Mouse (Mus musculus): ENCODE results near the gene Map2k2. TPM values are rescaled to one million over a fixed set of nuclear protein-coding genes. Genes with fewer than 3 reads are reported as not detected.

Gene Map2k2
- polyA plus RNA-seq, 1 experiment, result 61.3 TPM

GRCm38 (mm10) chr10:81151261-81151660 lies 45.5 kb downstream of the Map2k2 start:
- H3K4me1 ChIP-seq (ENCODE audit: control insufficient read depth, insufficient read depth, low read length), result 0 out of 2 replicates have a peak, but pooled peaks cover 4% of the 10 kb centered on the region
- no peak overlapping the region for H3K4me3 ChIP-seq (ENCODE audit: insufficient read depth, low read length)
- TF ChIP-seq CTCF (IDR thresholded peaks at IDR 0.05; ENCODE audit: borderline replicate concordance, insufficient read depth, low read length) (no peak), POLR2A (IDR thresholded peaks at IDR 0.05; ENCODE audit: low read depth, low read length) (no peak)
- H3K27ac ChIP-seq (ENCODE audit: insufficient read depth, low read length), result no peak overlapping the region

- H3K4me1 ChIP-seq (ENCODE audit: control insufficient read depth, insufficient read depth, low read length), result no peaks in the 10 kb centered on the region
- no peak overlapping the region for H3K4me3 ChIP-seq (ENCODE audit: insufficient read depth, low read length)
- no peak overlapping the region for H3K27ac ChIP-seq (ENCODE audit: insufficient read depth, low read length)
- TF ChIP-seq CTCF (IDR thresholded peaks at IDR 0.05; ENCODE audit: borderline replicate concordance, insufficient read depth, low read length), result no peak
- TF ChIP-seq POLR2A (IDR thresholded peaks at IDR 0.05; ENCODE audit: low read depth, low read length), result no peak
Observed at GRCm38 (mm10) chr10:81152609-81153008, 46.9 kb downstream of the Map2k2 start.

GRCm38 (mm10) chr10:81154313-81154712 lies 48.6 kb downstream of the Map2k2 start:
- H3K4me1 ChIP-seq (ENCODE audit: control insufficient read depth, insufficient read depth, low read length), result no peaks in the 10 kb centered on the region
- no peak overlapping the region for H3K27ac ChIP-seq (ENCODE audit: insufficient read depth, low read length)
- H3K4me3 ChIP-seq (ENCODE audit: insufficient read depth, low read length), result no peak overlapping the region
- TF ChIP-seq POLR2A (IDR thresholded peaks at IDR 0.05; ENCODE audit: low read depth, low read length) (no peak), CTCF (IDR thresholded peaks at IDR 0.05; ENCODE audit: borderline replicate concordance, insufficient read depth, low read length) (no peak)

GRCm38 (mm10) chr10:81154736-81155135 lies 49.0 kb downstream of the Map2k2 start:
- Histone ChIP-seq H3K27ac (ENCODE audit: insufficient read depth, low read length) (no peak overlapping the region), H3K4me3 (ENCODE audit: insufficient read depth, low read length) (no peak overlapping the region), H3K4me1 (ENCODE audit: control insufficient read depth, insufficient read depth, low read length) (no peaks in the 10 kb centered on the region)
- no peak for TF ChIP-seq CTCF (IDR thresholded peaks at IDR 0.05; ENCODE audit: borderline replicate concordance, insufficient read depth, low read length)
- TF ChIP-seq POLR2A (IDR thresholded peaks at IDR 0.05; ENCODE audit: low read depth, low read length), result no peak

- Histone ChIP-seq H3K27ac (ENCODE audit: insufficient read depth, low read length) (no peak overlapping the region), H3K4me1 (ENCODE audit: control insufficient read depth, insufficient read depth, low read length) (no peaks in the 10 kb centered on the region), H3K4me3 (ENCODE audit: insufficient read depth, low read length) (no peak overlapping the region)
- no peak for TF ChIP-seq CTCF (IDR thresholded peaks at IDR 0.05; ENCODE audit: borderline replicate concordance, insufficient read depth, low read length)
Observed at GRCm38 (mm10) chr10:81161602-81162317, 56.0 kb downstream of the Map2k2 start.

- Histone ChIP-seq H3K4me3 (ENCODE audit: insufficient read depth, low read length) (no peak overlapping the region), H3K4me1 (ENCODE audit: control insufficient read depth, insufficient read depth, low read length) (no peaks in the 10 kb centered on the region), H3K27ac (ENCODE audit: insufficient read depth, low read length) (no peak overlapping the region)
- TF ChIP-seq CTCF (IDR thresholded peaks at IDR 0.05; ENCODE audit: borderline replicate concordance, insufficient read depth, low read length) (no peak), POLR2A (IDR thresholded peaks at IDR 0.05; ENCODE audit: low read depth, low read length) (no peak)
Observed at GRCm38 (mm10) chr10:81162318-81162652, 56.6 kb downstream of the Map2k2 start.

- no peak for TF ChIP-seq CTCF (IDR thresholded peaks at IDR 0.05; ENCODE audit: borderline replicate concordance, insufficient read depth, low read length)
- TF ChIP-seq POLR2A (IDR thresholded peaks at IDR 0.05; ENCODE audit: low read depth, low read length), result no peak
- no peak overlapping the region for H3K27ac ChIP-seq (ENCODE audit: insufficient read depth, low read length)
- no peaks in the 10 kb centered on the region for H3K4me1 ChIP-seq (ENCODE audit: control insufficient read depth, insufficient read depth, low read length)
- H3K4me3 ChIP-seq (ENCODE audit: insufficient read depth, low read length), result no peak overlapping the region
Observed at GRCm38 (mm10) chr10:81165118-81165517, 59.4 kb downstream of the Map2k2 start.

- Histone ChIP-seq H3K4me1 (ENCODE audit: control insufficient read depth, insufficient read depth, low read length) (no peaks in the 10 kb centered on the region), H3K4me3 (ENCODE audit: insufficient read depth, low read length) (peak within 1 kb of the TSS; percentile 95), H3K27ac (ENCODE audit: insufficient read depth, low read length) (peak within 1 kb of the TSS; percentile 62)
- TF ChIP-seq CTCF (IDR thresholded peaks at IDR 0.05; ENCODE audit: borderline replicate concordance, insufficient read depth, low read length), result no peak
- peak; percentile 86 for TF ChIP-seq POLR2A (IDR thresholded peaks at IDR 0.05; ENCODE audit: low read depth, low read length)
Observed at GRCm38 (mm10) chr10:81167200-81168086, 61.7 kb downstream of the Map2k2 start, which contains the start of gene Pias4. Gene Pias4 (minus strand): TSS chr10:81167923.

- TF ChIP-seq CTCF (IDR thresholded peaks at IDR 0.05; ENCODE audit: borderline replicate concordance, insufficient read depth, low read length) (no peak), POLR2A (IDR thresholded peaks at IDR 0.05; ENCODE audit: low read depth, low read length) (peak; percentile 20; the same call in 1 of the 2 replicates)
- peak overlapping the region; percentile 62 for H3K27ac ChIP-seq (ENCODE audit: insufficient read depth, low read length)
- peak overlapping the region; percentile 24 for H3K4me3 ChIP-seq (ENCODE audit: insufficient read depth, low read length)
- no peaks in the 10 kb centered on the region for H3K4me1 ChIP-seq (ENCODE audit: control insufficient read depth, insufficient read depth, low read length)
Observed at GRCm38 (mm10) chr10:81168087-81168431, 62.3 kb downstream of the Map2k2 start.
